Mouse (Mus musculus): ENCODE data around the gene Rap1b.

DNA sequence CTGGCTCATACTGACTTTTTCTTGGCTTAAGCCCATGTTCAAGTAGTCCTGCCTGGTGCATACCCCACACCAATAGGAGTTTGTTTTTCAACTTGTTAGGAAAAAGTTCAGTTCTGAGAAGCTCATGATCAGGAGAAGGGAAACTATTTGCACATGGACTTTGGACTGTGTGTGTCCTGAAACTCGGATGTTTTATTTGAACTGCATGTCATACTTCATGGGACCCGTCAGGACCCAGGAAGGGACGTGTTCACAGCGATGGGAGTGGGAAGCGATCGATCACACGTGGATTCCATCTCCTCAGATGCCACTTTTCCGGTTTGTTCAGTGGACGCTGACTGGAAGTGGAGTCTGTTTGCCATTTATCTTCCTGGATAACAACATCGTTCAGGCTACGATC, 46.0 kb downstream of the Rap1b start:
- no peak for TF ChIP-seq CTCF (conservative IDR thresholded peaks at IDR 0.05; ENCODE audit: insufficient read depth, insufficient read length, low read depth, low read length)
- TF ChIP-seq POLR2A (IDR thresholded peaks at IDR 0.05; ENCODE audit: low read depth, low read length) = no peak

Data from kidney, adult 2 months (tissue).